Mouse (Mus musculus): ENCODE results near the gene Plpp6. TPM values are rescaled to one million over a fixed set of nuclear protein-coding genes. Genes with fewer than 3 reads are reported as not detected.
"Not testable (repeated sequence)": the region's sequence is repeated elsewhere in the genome, so short reads cannot be mapped to it uniquely, and the experiment has no call there.

The Plpp6 gene
- polyA plus RNA-seq, 1 experiment from 2014 or later, result 17.0 TPM

DNA sequence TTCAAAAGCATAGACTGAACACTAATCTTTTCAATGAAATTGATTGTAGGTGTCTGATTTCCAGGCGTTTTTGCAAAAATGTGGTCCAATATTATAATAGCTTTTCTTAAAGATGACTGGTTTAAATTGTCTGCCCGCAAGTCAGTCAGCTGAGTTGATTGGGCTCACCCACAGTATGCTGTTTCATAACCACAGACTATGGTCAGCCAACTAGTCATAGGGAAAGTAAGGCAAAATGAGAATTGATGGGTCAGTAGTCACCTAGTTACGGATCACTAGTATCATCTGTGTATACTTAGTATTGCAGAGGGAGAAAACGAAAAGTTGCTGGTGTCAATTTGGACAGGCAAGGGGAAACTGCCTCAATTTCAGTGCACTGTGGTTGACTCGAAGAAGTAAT is 27.6 kb downstream of the Plpp6 start:
- H3K4me1 ChIP-seq (ENCODE audit: control insufficient read depth, insufficient read depth, low read length), result peaks cover 12% of the 10 kb centered on the region
- WGBS, result 77% methylated on average over 5 of the region's 5 CpGs
- H3K4me2 ChIP-seq (ENCODE audit: low read length), result peak overlapping the region; percentile 67
- no peaks in the 10 kb centered on the region for H3K9me3 ChIP-seq (ENCODE audit: control insufficient read depth, low read length)
- H3K27me3 ChIP-seq (ENCODE audit: control insufficient read depth, insufficient read depth, low read length), result no peaks in the 10 kb centered on the region
- DNase-seq (no peak), ATAC-seq (ENCODE audit: low FRiP score, low TSS enrichment) (no peak)
- peaks cover 26% of the 10 kb centered on the region for H3K36me3 ChIP-seq (ENCODE audit: control insufficient read depth, insufficient read depth, low read length)
- H3K9ac ChIP-seq (replicated peaks; ENCODE audit: low read length), result peak overlapping the region; percentile 91
- peak overlapping the region; percentile 92 for H3K4me3 ChIP-seq (replicated peaks; ENCODE audit: low read depth, low read length)
- H3K27ac ChIP-seq (replicated peaks; ENCODE audit: low read depth, low read length), result peak overlapping the region; percentile 86

GRCm38 (mm10) chr19:28994870-28995269 is 31.1 kb downstream of the Plpp6 start:
- Histone ChIP-seq H3K4me3 (replicated peaks; ENCODE audit: low read depth, low read length) (no peak overlapping the region), H3K27ac (replicated peaks; ENCODE audit: low read depth, low read length) (no peak overlapping the region), H3K36me3 (ENCODE audit: control insufficient read depth, insufficient read depth, low read length) (peaks cover 39% of the 10 kb centered on the region), H3K4me2 (ENCODE audit: low read length) (no peak overlapping the region), H3K9ac (replicated peaks; ENCODE audit: low read length) (no peak overlapping the region), H3K4me1 (ENCODE audit: control insufficient read depth, insufficient read depth, low read length) (peaks cover 9% of the 10 kb centered on the region), H3K27me3 (ENCODE audit: control insufficient read depth, insufficient read depth, low read length) (no peaks in the 10 kb centered on the region), H3K9me3 (ENCODE audit: control insufficient read depth, low read length) (no peaks in the 10 kb centered on the region)
- 60% methylated on average over 7 of the region's 7 CpGs for WGBS
- peak; percentile 56 for DNase-seq
- no peak; the same call in 1 of the 2 replicates for ATAC-seq (ENCODE audit: low FRiP score, low TSS enrichment)

DNA sequence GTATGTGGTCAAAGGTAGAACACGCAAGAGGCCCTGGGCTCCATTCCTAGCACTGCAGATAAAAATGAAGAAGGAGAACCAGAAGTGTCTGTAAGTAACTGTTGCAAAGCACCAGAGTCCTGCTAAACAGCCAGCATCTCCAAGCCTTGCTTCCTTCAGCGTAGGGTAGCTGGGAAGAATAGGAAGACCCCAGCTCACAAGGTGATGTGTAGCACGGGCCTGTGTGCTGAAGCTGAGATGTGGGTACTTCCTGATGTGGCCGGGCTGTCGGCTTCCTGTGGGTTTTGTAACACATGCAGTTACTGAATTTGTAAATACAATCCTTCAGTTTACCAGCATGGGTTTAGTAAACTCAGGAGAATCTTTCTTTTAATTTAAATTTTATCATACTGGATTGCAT is 31.6 kb downstream of the Plpp6 start:
- Histone ChIP-seq H3K27ac (replicated peaks; ENCODE audit: low read depth, low read length) (no peak overlapping the region), H3K4me2 (ENCODE audit: low read length) (no peak overlapping the region), H3K4me3 (replicated peaks; ENCODE audit: low read depth, low read length) (no peak overlapping the region), H3K4me1 (ENCODE audit: control insufficient read depth, insufficient read depth, low read length) (peaks cover 9% of the 10 kb centered on the region), H3K9me3 (ENCODE audit: control insufficient read depth, low read length) (no peaks in the 10 kb centered on the region), H3K27me3 (ENCODE audit: control insufficient read depth, insufficient read depth, low read length) (no peaks in the 10 kb centered on the region), H3K9ac (replicated peaks; ENCODE audit: low read length) (no peak overlapping the region), H3K36me3 (ENCODE audit: control insufficient read depth, insufficient read depth, low read length) (peaks cover 44% of the 10 kb centered on the region)
- DNase-seq (no peak), ATAC-seq (ENCODE audit: low FRiP score, low TSS enrichment) (no peak)
- 94% methylated on average over 5 of the region's 5 CpGs for WGBS

DNA sequence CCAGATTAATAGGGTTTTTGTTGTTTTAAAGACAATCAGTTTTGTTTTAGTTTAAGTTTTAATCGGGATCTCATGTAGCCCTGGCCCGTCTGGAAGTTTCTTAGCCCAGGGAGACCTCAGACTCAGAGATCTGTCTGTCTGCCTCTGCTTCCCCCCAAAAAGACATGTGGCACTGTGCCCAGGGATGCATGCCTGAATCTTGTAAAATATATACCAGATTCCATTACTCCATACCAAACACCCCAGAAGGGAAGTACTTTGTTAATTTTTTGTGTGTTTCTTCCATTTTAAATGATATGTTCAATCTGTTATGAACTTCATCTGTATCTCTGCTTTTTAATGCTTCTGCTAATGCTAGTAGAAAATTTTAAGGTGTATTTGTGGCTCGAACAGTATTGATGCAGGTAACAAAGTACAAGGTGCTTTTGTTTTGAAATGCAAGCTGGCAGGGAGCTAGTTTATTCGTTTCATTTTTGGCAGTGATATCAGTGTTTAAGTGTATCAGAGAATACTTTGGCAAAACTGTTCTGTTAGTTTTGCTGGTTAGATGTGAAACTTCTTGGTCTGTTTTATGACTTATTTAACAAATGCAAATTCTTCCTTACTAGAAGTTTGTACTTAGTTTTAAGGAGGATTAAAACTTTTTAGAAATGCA is 34.4 kb downstream of the Plpp6 start:
- WGBS, result 94% methylated on average over 4 of the region's 4 CpGs
- Histone ChIP-seq H3K9ac (replicated peaks; ENCODE audit: low read length) (no peak overlapping the region), H3K4me2 (ENCODE audit: low read length) (no peak overlapping the region), H3K4me3 (replicated peaks; ENCODE audit: low read depth, low read length) (no peak overlapping the region), H3K36me3 (ENCODE audit: control insufficient read depth, insufficient read depth, low read length) (peaks cover 65% of the 10 kb centered on the region), H3K4me1 (ENCODE audit: control insufficient read depth, insufficient read depth, low read length) (no peaks in the 10 kb centered on the region), H3K9me3 (ENCODE audit: control insufficient read depth, low read length) (no peaks in the 10 kb centered on the region), H3K27me3 (ENCODE audit: control insufficient read depth, insufficient read depth, low read length) (no peaks in the 10 kb centered on the region), H3K27ac (replicated peaks; ENCODE audit: low read depth, low read length) (no peak overlapping the region)
- DNase-seq, result no peak
- ATAC-seq (ENCODE audit: low FRiP score, low TSS enrichment), result no peak

GRCm38 (mm10) chr19:29000321-29000720 is 36.6 kb downstream of the Plpp6 start:
- H3K27me3 ChIP-seq (ENCODE audit: control insufficient read depth, insufficient read depth, low read length); H3K4me3 ChIP-seq (replicated peaks; ENCODE audit: low read depth, low read length); H3K4me2 ChIP-seq (ENCODE audit: low read length); ATAC-seq (ENCODE audit: low FRiP score, low TSS enrichment); H3K9me3 ChIP-seq (ENCODE audit: control insufficient read depth, low read length); DNase-seq; H3K9ac ChIP-seq (replicated peaks; ENCODE audit: low read length); H3K27ac ChIP-seq (replicated peaks; ENCODE audit: low read depth, low read length); H3K4me1 ChIP-seq (ENCODE audit: control insufficient read depth, insufficient read depth, low read length): not testable (repeated sequence)
- H3K36me3 ChIP-seq (ENCODE audit: control insufficient read depth, insufficient read depth, low read length), result peaks cover 50% of the 10 kb centered on the region
- WGBS, result 98% methylated on average over 16 of the region's 16 CpGs

GRCm38 (mm10) chr19:29008069-29008706 is 44.4 kb downstream of the Plpp6 start:
- Histone ChIP-seq H3K4me2 (ENCODE audit: low read length) (no peak overlapping the region), H3K4me1 (ENCODE audit: control insufficient read depth, insufficient read depth, low read length) (no peaks in the 10 kb centered on the region), H3K4me3 (replicated peaks; ENCODE audit: low read depth, low read length) (no peak overlapping the region), H3K36me3 (ENCODE audit: control insufficient read depth, insufficient read depth, low read length) (peaks cover 52% of the 10 kb centered on the region), H3K27ac (replicated peaks; ENCODE audit: low read depth, low read length) (no peak overlapping the region), H3K27me3 (ENCODE audit: control insufficient read depth, insufficient read depth, low read length) (no peaks in the 10 kb centered on the region), H3K9me3 (ENCODE audit: control insufficient read depth, low read length) (no peaks in the 10 kb centered on the region), H3K9ac (replicated peaks; ENCODE audit: low read length) (no peak overlapping the region)
- 90% methylated on average over 3 of the region's 3 CpGs for WGBS
- ATAC-seq (ENCODE audit: low FRiP score, low TSS enrichment) (no peak), DNase-seq (no peak)

DNA sequence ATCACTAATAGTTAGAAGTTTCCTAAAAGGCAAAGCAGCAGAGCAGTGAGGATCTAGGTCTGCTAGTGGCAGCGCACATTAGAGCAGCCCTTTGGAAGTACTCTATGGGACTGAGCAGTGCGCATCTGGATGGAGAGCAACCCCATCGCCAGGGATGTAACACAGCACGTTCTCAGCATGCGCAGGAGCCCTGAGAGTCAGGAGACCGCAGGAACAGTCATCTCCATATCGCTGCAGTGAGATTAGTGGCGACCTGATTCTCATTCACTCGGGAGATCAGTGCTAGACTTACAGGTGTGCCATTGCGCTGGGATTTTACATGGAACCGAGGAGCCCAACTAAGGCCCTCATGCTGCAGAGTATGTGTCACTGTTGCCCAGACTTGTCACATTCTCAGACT is 45.3 kb downstream of the Plpp6 start:
- no peak overlapping the region for H3K4me2 ChIP-seq (ENCODE audit: low read length)
- peaks cover 58% of the 10 kb centered on the region for H3K36me3 ChIP-seq (ENCODE audit: control insufficient read depth, insufficient read depth, low read length)
- H3K4me3 ChIP-seq (replicated peaks; ENCODE audit: low read depth, low read length), result no peak overlapping the region
- no peaks in the 10 kb centered on the region for H3K27me3 ChIP-seq (ENCODE audit: control insufficient read depth, insufficient read depth, low read length)
- H3K27ac ChIP-seq (replicated peaks; ENCODE audit: low read depth, low read length), result no peak overlapping the region
- WGBS, result 92% methylated on average over 11 of the region's 11 CpGs
- no peaks in the 10 kb centered on the region for H3K9me3 ChIP-seq (ENCODE audit: control insufficient read depth, low read length)
- no peak overlapping the region for H3K9ac ChIP-seq (replicated peaks; ENCODE audit: low read length)
- DNase-seq (no peak), ATAC-seq (ENCODE audit: low FRiP score, low TSS enrichment) (no peak)
- no peaks in the 10 kb centered on the region for H3K4me1 ChIP-seq (ENCODE audit: control insufficient read depth, insufficient read depth, low read length)

- WGBS, result 91% methylated on average over 12 of the region's 12 CpGs
- Histone ChIP-seq H3K4me3 (replicated peaks; ENCODE audit: low read depth, low read length) (no peak overlapping the region), H3K4me2 (ENCODE audit: low read length) (no peak overlapping the region), H3K9me3 (ENCODE audit: control insufficient read depth, low read length) (no peaks in the 10 kb centered on the region), H3K4me1 (ENCODE audit: control insufficient read depth, insufficient read depth, low read length) (no peaks in the 10 kb centered on the region), H3K9ac (replicated peaks; ENCODE audit: low read length) (no peak overlapping the region), H3K36me3 (ENCODE audit: control insufficient read depth, insufficient read depth, low read length) (peaks cover 74% of the 10 kb centered on the region), H3K27me3 (ENCODE audit: control insufficient read depth, insufficient read depth, low read length) (no peaks in the 10 kb centered on the region), H3K27ac (replicated peaks; ENCODE audit: low read depth, low read length) (no peak overlapping the region)
- DNase-seq, result no peak
- no peak for ATAC-seq (ENCODE audit: low FRiP score, low TSS enrichment)
Observed at GRCm38 (mm10) chr19:29011355-29011990, 47.7 kb downstream of the Plpp6 start.
